Mouse (Mus musculus) kidney, adult 8-10 months (tissue): ENCODE data around the gene Stx8.

Source experiments
- DNase-seq, 2 experiments: peaks; one replicate each; pipeline ENCODE4 v3.0.0; 2022

Gene Stx8

DNA sequence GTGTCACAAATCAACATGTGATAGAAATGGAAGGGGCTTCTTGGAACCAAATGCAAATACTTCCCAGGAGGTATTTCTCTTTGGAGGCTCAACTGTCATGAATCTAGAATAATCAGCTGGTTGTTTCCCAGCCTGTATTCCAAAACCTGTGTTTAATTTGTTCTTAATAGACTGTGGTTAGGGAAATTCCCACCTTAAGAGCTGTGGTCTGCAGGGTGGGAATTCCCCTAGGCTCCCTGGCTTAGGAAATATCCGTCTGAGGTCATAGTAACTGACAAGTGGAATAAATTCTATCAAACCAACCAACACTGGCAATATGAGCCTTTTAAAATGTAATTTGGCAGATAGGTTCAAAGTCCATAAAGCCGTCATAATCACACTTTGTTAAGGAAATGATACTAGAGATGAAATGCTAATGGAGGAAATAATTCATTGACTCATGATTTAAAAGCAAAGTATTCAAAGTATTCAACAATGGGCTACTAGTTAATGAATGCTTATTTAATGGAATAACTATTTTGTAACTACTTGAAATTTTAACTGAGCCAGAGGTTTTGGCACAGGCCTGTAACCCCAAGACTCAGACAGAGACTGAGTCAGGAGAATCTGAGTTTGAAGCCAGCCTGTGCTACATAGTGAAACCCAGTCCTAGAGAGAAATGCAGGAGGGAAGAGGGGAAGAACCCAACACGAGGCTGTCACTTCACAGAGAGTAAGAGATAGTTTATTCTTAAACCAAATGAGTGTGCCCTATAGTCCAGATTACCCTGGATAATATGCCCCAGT lies 126.2 kb downstream of the Stx8 start:
- DNase-seq: no peak

- no peak for DNase-seq
Observed at GRCm38 (mm10) chr11:68101598-68101997, 135.6 kb downstream of the Stx8 start.

GRCm38 (mm10) chr11:68103480-68103879 lies 137.5 kb downstream of the Stx8 start:
- DNase-seq: no peak

DNA sequence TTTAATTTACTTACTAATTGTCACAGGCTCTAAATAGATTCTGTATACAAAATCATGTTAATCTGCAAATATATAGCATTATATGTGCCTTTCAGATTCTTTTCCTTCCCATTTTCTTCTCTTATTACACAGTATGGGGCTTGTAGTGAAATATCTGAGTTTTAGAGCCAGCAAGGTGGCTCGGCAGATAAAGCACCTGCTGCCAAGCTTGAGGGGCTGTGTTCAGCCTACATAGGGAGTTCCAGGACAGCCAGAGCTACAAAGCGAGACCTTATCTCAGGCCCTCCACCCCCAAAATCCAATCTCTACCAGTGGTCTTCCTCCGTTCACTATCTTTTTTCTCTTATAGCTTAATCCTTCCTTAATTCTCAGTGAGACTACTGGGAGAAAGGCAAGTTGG lies 140.1 kb downstream of the Stx8 start:
- DNase-seq: no peak

GRCm38 (mm10) chr11:68113454-68114100 lies 147.6 kb downstream of the Stx8 start:
- no peak for DNase-seq

DNA sequence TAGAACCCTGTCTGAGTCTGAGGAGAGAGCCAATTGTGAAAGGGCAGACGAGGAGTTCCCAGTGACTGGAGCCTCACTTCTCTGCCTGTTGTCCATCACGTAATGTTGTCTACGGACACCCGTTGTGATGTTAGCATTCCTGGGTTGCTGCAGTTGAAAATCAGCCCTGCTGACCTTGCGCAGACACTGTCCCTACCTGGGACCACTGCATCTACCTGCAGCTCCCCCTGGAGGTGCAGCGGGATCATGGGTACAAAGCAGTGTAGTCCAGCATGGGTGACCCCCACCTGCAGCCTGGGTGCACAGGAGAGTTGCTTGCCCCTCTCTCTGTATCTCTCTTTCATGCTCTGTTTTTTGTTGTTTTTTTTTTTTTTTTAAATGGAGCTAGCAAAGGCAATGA lies 148.2 kb downstream of the Stx8 start:
- DNase-seq: no peak

DNA sequence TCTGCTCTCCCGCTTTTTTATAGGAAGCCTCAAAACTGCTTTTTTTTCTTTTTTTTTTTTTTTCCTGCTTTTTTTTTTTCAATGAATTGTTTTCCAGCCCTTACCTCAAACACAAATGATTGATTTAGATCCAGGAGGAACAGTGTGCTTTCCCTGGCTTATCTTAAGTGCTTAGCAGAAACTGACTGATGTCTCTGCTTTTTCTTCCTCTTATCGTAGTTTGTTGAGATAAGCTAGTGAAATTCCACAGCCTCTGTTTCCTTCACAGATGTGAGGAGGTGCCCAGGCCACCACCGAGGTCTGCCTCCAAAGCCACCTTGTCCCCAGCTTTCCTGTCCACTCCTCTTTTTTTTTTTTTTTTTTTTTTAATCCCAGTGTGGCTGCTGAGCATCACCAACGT lies 150.2 kb downstream of the Stx8 start:
- no peak for DNase-seq

DNA sequence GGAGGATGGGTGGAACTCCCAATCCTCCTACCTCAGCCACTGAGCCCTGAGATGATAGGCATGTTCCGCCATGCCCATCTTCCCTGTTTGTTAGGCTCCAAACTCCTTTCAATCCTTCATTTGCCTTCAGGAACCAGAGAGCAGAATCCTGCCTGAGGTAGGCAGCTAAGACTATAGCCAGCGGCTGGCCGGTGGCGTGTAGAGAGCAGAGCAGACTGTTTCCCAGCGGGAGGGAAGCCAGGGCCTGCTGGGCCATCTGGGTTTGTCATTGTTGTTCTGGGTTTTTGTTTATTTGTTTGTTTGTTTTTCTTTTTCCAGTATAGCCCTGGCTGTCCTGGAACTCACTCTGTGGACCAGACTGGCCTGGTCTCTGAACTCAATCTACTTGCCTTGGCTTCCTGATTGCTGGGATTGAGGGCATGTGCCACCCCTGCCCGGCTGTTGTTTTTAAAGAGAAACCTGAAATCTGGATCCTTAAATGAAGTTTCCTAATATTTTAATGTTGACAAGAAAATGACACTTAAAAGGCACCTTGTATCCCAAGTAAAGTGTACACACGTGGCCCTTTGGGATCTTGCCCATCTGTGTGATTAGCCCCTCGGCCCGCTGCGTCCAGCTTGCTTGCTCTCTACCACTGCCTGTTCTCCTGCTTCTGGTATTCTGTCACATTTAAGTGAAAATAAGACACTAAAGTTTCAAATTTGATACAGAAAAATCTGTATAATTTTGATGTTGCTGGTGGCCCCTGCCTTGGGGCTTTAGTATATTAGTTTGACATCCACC lies 152.1 kb downstream of the Stx8 start:
- DNase-seq: no peak

- DNase-seq: no peak
Observed at GRCm38 (mm10) chr11:68118679-68119078, 152.7 kb downstream of the Stx8 start.

- no peak for DNase-seq
Observed at GRCm38 (mm10) chr11:68119136-68119535, 153.1 kb downstream of the Stx8 start.

- DNase-seq: no peak
Observed at GRCm38 (mm10) chr11:68121260-68121659, 155.3 kb downstream of the Stx8 start.

DNA sequence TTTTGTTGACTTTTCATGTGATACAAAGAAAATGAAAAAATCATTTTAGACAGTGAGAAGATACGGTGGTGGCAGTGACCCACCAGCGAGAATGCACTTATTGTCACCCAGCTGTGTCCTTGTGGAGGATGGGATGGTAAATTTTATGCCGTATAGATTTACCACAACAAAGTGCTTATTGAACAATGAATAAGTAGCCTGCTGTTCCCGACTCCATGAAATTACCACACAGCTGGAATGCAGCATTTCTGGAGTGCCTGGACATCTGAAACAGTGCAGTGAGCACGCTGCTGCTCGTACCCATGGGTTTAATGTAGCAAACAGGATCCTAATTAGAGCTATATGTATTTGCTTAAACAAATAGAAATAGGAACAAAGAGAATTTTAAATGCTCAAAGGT lies 155.7 kb downstream of the Stx8 start:
- DNase-seq: no peak

DNA sequence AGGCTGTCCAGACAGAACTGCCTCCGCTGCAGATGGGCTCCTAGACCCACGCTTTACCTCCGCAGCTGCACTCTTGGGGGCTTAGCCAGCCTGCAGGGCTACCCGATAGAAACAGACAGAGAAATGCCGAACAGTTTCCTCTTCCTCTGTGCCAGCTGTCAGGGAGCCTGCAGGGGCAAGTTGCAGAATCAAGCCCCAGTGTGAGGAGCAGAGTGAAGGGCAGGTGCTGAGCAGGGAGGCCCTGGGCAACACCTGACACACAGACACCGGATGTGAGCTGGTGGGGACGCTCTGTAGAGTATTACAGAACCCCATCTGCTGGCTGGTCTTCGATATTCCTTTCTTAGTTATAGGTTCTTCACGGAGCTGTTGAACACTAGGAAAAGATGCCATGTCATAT lies 160.1 kb downstream of the Stx8 start:
- no peak for DNase-seq

DNA sequence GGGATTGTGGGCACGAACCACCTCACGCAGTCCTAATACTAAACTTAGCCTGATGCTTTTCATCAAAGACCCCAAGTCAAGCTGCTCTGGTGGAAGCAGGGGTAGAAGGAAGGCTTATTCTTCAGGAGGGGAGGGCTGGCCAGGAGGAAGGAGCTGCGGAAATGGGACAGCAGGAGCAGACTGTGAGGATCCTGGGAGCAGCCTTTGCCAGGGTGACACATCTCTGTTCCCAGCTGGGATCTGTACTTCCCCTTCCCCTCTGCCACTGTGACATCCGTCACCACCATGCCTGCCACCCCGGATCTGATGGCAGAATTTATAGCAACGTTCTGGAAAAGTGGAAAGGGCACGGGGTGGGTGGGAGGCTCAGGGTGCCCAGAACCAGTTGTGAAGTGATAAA lies 168.5 kb downstream of the Stx8 start:
- DNase-seq: no peak

DNA sequence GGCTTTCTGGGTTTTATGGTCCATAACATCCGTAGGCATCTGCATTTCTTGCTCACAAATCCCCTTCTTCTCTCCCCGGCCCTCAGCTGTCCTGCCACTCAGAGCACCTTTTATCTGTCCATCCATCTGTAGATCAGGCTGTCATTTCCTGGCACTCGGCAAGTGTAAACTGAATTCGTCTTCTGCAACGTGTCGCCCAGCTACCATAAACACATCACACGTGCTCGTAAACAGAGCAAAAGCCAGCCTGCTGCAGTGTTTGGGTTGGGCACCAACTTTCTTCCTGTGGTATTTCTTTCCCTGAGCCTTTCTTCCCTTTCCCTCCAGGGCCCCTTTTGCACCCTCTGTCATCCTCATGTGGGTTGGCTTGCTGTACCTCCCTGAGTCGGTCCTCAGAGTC lies 169.4 kb downstream of the Stx8 start:
- DNase-seq: no peak

DNA sequence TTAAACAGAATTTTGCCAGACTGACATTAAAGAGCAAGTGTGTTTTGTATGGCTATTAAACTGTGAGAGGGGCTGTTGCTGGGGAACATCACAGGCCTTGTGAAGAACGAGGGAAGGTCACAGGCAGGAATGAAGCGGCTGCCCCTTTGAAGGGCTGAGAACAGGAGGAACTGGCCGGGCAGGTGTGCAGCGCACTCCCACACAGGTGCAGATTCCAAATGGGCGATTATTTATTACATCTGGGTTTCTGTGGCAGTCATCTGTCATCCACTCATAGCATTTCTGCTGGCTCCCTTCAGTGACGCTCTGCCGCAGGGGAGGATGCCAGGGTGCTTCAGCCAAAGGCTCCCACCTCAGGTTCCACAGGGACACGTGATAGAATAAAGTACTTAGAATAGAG lies 170.7 kb downstream of the Stx8 start:
- DNase-seq: no peak

GRCm38 (mm10) chr11:68142296-68142695 lies 176.3 kb downstream of the Stx8 start:
- DNase-seq: no peak

GRCm38 (mm10) chr11:68144235-68145065 lies 178.5 kb downstream of the Stx8 start:
- no peak for DNase-seq

DNA sequence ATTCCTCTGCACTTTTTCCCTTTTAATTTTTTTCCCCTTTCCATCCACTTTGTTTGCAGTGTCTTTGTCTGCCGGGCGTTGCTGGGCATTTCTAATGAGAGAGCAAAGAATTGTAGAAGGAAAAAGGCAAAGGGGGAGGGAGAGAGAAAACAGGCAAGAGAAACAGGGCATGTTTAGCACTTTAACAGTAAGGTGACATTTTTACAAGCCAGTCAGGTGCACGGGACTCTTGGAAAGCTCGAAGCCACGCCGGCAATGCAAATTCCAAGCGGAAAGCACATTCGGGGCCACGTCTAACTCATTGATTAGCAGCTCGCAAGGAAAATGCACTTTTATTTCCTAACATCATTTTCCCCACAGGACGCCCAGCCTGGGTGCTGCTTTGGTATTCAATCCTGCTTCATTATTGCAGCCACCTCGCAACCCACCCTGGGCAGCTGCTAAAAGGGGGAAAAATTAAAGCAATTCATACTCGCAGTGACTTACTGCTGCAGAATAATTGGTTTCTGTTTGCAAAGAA lies 179.1 kb downstream of the Stx8 start:
- no peak for DNase-seq

GRCm38 (mm10) chr11:68145586-68146455 lies 179.8 kb downstream of the Stx8 start:
- DNase-seq: no peak

GRCm38 (mm10) chr11:68146456-68146851 lies 180.5 kb downstream of the Stx8 start:
- no peak for DNase-seq

DNA sequence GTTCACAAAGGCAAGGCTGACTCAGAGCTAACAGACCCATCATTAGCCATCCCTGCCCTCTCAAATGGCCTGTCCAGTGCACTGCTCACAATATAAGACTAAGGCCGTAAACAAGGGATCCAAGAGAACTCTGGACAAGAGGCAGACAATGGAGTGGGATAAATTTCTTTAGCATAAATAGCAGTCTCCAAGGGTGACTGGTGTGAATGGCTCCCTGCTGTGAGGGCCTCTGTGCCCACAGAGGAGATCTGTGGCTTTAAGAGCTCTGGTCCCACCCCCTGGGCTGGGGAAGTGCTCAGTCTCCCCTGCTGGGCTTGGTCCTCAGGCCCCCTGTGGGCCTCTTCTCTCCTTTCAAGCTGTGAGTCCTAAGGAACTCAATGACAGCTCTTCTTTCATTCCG lies 184.9 kb downstream of the Stx8 start:
- no peak for DNase-seq
